Mouse (Mus musculus): ENCODE data around the gene Eif4b.

Gene Eif4b

DNA sequence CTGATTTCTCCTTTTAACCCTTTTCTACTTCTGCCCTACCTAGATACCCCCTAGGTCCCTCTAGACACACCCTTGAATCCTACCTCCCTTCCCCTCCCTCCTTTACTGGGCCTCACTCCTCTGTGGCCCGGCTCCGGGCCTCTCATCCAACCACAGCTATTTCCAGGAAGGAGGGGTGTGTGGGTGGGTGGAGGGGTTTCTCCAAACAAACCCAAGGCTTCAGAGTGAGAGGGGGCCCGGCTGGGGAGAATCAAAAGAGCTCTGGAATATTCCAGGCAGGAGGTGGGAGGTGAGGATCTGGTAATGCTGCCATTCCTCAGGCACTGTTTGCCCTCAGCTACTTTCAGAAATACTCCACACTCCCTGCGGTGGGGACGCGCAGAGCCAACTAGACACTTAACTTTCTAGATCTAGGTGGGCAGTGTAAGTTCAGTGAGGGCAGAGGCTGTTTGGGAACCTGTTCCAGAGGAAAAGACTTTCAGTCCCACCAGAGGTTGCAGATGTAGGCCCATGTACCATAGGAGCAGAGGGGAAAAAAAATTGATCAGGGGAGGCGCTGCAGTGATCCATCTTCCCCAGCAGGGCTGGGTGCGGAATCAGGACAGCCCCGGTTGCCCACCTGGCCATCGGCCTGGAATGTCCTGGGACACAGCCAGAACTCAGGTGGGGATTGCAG lies 27.6 kb downstream of the Eif4b start:
- in situ Hi-C loops (cut with MboI, MseI): no loop called here

DNA sequence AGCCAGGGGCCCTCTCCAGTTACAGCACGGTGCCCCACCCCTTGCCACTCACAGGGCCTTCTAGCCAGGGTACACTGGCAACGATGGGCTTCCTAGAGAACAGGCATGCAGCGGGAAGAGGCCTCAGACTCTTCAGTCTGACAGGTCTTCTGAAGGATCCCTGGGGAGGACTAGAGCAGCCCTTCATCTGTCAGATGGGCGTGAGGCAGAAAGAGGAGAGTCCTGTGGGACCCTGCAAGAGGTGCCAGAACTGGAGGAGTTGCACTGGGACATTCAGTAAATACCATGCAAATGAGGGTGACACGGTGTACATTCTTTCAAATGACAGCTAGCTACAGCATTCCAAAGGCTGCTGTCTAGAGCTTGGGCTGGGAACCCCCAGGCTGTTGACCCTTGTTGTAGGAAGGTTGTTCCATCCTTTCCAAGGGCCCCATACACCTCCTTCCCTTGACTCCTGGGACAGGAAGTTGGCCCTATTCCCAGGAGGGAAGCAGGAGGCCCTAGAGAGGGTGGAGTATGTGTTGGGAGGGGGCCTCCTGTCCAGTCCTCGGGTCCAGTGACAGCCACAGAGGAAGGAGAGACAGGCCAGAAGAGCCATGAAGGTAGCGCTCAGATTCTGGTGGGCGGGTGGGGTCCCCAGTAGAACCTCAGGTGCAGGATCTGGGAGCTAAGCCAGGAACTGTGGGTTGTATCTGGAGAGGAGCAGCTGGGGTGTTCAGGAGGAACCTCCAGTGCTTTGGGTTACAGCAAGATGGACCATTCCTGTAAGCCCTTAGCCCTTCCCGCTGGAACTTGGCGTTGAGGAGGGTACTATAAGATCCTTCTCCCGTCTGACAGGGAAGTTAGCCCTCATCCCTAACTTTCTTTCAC lies 28.3 kb downstream of the Eif4b start:
- in situ Hi-C loops (cut with MboI, MseI): no loop called here

DNA sequence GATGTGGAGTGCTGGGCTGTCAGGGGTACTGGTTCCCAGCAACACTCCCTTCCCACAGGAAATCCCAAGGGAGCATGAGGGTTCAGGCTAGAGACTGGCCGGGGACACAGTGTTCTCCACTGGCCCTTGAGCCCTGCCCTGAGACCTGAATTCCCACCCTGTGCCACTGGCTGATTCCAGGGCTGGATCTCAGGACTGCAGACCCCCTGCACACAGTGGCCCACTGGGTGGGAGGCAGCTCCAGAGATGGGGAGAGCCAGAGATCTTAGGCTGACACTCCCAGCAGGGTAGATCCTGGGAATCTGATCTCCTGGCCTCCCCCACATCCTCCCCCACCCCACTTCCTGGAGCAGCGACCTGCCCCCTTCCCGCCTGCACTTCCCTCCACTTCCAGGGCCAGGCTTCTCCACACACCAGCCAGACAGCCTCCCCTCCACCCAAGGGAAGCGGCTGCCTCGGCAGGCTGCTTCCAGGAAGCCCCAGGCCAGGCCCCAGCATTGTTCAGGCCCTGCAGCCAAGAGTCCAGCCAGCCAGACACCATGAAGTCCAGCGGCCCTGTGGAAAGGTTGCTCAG lies 29.1 kb downstream of the Eif4b start:
- in situ Hi-C loops (cut with MboI, MseI): no loop called here

DNA sequence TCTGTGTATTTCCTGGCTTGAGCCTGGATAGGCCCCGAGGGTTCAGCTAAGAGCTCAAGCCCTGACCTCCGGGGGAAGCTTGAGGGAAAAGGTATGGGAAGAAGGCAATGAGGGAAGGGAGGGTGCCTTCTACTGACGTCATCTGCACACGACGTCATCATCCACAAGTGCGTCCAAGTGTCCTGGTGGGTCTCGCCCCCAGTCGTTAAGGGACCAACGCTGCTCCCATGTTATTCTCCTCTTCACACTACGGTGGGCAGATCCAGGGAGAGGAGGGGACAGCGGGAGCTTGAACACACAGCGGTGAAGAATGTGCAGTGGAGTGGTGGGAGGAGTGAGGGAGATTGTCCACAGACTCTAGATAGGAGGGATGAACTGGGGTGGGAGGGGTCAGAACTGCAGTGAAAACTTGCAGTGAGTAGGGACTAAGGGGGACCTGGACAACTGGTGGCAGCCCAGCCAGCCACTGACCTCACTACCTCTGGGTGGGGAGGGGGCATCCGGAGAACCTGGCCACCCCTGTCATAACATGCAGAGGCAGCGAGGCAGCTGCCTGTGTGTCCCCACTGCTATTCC lies 29.9 kb downstream of the Eif4b start:
- in situ Hi-C loops (cut with MboI, MseI): no loop called here

DNA sequence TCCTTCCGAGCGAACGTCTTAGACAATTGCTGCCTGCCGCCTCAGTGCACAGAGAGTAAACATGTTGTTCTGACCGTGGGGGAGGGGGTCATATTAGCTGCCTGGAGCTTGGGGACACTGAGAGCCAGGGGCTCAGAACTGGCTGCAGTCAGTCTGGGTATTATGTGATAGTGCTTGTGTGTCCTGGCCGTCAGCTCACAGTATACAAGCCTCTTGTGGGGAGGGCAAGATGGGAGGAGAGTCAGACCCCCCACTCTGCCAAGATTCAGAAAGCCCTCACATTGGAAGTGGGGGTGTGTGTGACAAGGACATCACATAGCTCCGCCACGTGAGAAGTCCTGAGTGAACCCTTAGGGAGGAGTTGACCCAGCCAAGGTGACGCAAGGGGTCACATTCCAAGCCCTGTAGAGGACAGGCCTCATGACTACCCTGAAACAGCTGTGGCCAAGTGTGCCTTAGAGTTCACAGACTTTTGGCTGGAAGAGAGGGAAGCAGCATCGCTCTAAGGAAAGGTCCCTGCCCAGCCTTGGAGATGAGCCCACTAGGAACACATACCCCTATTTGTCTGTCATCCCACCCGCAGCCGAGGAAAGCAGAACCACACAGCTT lies 30.5 kb downstream of the Eif4b start:
- in situ Hi-C loops (cut with MboI, MseI): no loop called here

DNA sequence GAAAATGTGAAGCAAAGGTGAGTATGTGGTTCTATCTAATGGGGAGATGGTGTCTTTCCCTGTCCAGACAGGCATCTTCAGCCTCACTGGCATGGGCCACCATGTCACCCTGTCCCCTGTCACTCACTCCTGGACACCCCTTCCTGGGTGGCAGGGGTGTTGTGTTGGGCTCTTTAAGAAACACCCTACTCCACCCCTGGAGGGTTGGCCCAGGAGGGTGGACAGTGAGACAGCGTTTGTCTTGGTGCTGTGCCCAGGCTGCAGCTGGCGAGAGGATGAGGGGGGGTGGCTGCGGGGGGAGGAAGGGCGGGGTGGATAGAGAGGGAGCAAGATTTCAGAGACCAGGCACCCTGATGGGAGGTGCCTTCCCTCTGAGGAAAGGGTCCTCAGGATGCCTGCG lies 31.8 kb downstream of the Eif4b start:
- in situ Hi-C loops (cut with MboI, MseI): no loop called here

DNA sequence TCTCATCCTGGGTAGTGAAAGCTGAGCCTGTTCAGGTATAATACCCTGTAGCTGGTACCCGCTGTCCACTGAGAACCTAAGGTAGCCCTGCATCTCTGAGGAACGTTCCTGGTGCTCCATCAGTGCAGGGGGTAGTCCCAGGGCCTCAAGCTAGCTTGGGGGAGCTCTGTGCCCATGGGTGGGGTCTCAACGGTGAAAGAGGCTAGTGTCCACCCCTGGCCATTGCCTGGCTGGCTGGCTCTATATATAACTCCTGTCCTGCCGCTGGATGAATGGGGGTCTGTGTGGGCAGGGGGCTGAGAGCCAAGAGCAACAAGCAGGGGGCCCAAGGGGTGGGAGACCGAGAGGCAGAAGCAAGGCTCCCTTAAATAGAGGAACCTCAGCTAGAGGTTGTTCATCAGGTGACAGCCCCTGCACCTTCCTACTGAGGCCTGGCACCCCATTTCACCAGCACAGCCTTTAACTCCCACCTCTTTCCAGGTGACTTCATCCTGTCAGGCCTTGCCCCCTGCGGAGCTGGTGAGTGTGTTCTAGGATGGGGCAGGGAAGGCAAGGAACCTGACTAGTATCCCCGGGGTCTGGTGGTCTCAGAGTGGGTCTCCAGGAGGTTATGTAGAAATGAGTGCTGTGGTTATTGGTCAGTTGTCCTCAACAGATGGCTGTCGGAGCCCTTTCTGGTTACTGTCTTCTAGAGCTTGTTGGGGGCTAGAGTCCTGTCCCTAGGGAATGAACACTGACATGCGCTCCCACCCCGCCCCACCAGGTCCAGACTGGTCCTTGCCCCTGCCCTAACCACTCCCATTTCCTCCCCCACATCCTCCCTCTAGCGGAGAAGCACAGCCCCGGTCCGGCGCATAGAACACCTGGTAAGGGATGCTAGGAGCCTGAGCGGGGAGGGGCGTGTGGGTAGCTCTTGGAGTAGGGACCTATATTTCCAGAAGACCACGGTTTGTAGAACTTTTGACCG lies 32.5 kb downstream of the Eif4b start:
- in situ Hi-C loops (cut with MboI, MseI): no loop called here

DNA sequence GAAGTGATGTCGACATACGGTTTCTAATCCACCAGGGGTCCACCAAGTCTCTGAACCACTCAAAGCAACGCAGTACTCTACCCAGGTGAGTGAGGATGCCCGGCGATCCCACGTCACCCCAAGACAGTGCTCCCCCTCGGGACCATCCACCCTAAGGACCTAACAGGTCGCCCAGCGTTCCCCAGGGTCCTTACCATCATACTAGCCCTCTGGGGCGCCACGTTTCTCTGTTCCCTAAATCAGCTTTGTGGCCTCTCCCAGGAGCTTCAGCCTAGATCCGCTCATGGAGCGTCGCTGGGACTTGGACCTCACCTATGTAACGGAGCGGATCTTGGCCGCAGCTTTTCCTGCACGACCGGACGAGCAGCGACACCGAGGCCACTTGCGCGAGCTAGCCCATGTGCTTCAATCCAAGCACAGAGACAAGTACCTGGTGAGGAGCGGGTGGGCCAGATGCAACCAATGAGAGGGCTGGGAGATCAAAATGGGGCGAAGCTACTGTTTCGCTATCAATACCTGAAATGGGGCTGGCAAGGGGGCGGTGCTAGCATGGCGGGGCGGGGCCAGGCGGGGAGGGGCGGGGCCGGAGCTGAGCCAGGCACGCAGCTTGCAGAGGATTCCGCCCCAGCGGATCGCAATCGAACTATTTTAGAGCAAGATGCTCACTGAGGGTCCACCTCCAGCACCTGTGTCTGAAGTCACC lies 33.3 kb downstream of the Eif4b start:
- in situ Hi-C loops (cut with MboI, MseI): no loop called here

DNA sequence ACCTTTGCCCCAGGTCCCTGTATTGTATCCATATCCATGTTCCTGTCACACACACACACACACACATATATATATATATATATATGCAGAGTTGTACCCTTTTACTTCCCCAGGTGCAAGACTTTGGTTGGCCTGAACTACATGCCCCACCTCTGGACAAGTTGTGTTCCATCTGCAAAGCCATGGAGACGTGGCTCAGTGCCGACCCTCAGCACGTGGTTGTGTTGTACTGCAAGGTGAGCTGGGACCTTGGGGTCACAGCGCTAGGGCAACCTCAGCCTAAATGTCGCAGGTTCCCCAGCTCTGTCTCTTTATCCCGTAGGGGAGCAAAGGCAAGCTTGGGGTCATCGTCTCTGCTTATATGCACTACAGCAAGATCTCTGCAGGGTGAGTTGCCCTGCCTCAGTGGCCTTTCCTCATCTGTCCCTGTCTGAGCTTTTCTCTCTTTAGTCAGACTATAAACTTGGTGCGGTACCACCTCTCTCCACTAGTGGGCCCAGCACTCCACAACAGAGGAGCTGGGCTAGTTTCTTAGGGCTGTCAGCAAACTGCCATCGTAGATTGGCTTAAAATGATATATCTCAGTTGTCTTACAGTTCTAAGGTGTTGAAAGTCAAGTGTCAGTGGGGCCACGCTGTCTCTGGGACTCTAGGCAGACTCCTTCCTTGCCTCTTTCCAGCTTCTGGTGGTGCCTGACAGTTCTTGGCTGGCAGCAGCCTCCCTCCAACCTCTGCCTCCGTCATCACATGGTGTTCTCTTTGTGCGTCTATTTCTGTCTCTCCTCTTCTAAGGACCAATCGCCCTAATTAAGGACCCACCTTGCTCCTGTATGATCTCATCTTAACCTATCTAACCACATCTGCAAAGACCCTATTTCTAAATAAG lies 34.4 kb downstream of the Eif4b start:
- in situ Hi-C loops (cut with MboI, MseI): no loop called here

DNA sequence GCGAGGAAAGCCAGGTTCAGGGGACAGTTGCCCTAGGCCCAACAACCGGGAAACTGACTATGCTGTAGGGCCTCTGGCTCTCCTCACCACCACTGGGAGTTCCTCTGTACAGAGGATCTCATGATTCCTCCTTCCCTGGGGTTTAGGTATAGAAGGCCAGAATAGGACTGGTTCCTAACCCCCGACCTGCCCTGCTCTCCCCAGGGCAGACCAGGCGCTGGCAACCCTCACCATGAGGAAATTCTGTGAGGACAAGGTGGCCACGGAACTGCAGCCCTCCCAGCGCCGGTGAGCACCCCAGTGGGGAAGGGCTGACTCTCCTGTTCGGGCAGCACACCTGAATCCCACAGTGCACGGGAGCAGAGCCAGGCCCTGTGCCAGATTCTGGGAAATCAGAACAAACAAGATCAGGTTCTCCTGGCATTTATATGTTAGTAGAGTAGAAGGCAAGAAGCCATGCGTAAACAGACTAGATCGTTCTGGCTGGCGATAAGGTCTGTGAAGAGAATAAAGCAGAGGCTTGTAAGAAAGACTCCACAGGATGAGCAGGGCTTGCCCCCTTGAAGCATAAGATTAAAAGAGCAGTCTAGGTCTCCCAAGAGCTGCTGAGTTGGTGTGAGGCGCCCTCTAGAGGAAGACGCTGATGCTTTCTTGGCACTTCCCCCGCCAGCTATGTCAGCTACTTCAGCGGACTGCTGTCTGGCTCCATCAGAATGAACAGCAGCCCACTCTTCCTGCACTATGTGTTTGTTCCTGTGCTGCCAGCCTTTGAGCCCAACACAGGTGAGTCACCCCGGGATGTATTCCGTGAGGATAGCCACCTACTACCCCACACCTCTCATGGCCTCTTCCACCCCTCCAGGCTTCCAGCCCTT lies 35.3 kb downstream of the Eif4b start:
- in situ Hi-C loops (cut with MboI, MseI): no loop called here

DNA sequence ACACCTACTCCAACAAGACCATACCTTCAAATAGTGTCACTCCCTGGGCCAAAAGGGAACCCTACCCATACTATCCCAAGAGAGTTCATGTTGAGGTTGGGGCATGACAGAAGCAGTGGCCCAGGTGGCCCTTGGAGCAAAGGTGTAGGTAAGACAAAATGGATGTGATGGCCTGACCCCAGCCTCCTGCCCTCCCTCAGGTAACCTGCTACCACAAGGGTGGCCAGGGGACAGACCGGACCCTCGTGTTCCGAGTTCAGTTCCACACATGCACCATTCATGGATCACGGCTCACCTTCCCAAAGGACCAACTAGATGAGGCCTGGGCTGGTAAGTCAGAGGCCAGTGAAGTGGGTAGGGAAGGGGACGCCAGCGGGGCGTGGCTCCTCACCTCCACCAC lies 36.7 kb downstream of the Eif4b start:
- in situ Hi-C loops (cut with MboI, MseI): no loop called here

DNA sequence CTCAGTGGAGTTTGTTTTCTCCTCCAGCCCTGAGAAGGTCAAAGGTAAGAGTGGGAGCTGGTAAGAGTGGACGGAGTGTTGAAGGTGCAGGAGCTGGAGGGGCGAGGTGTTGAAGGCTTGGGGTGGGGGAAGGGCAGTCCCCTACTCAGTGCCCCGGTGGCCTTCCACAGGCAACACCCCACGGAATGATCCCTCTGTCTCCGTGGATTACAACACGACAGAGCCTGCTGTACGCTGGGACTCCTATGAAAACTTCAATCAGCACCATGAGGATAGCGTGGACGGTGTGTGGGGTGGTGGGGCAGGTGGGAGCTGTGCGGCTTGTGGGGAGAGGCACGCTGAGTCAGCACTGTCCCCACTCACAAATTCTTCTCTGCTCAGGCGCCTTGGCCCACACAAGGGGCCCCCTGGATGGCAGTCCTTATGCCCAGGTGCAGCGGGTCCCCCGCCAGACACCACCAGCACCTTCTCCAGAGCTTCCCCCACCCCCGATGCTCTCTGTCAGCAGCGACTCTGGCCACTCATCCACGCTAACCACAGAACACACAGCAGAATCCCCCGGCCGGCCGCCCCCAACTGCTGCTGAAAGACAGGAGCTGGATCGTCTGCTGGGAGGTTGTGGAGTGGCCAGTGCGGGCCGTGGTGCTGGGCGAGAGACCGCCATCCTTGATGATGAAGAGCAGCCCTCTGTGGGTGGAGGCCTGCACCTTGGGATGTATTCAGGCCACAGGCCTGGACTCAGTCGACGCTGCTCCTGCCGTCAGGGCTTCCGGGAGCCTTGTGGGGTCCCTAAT lies 37.3 kb downstream of the Eif4b start:
- in situ Hi-C loops (cut with MboI, MseI): no loop called here

DNA sequence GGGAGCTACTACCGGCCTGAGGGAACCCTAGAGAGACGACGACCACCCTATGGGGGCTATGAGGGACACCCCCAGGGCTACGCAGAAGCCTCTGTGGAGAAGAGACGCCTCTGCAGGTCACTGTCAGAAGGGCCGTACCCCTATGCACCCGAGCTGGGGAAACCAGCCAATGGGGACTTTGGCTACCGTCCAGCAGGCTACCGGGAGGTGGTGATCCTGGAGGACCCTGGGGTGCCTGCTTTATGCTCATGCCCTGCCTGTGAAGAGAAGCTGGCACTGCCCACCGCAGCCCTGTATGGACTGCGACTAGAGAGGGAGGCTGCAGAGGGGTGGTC lies 37.9 kb downstream of the Eif4b start:
- in situ Hi-C loops (cut with MboI, MseI): no loop called here

DNA sequence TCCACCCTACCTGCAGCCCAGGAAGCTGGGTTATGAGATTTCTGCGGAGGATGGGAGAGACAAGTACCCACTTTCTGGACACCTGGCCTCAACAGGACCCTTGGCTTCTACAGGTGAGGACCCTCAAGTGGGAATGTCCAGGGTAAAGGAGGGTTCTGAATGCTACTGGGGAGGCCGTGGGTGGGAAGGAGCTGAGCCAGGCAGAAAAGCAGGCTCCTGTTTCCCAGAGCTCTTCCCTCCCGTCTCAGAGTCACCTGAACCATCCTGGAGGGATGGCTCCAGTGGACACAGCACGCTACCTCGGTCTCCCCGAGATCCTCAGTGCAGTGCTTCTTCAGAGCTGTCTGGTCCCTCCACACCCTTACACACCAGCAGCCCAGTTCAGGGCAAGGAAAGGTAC lies 38.6 kb downstream of the Eif4b start:
- in situ Hi-C loops (cut with MboI, MseI): no loop called here

DNA sequence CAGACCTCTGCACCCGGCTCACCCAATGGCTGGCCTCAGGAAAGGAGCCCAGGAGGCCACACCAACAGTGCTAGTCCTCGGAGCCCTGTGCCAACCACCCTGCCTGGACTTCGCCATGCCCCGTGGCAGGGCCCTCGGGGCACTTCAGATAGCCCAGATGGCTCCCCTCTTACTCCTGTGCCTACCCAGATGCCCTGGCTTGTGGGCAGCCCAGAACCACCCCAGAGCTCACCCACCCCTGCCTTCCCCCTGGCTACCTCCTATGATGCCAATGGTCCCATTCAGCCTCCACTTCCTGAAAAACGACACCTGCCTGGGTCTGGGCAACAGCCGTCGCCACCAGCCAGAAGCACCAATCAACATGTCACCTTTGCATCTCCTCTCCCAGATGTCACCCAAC lies 39.3 kb downstream of the Eif4b start:
- in situ Hi-C loops (cut with MboI, MseI): no loop called here

DNA sequence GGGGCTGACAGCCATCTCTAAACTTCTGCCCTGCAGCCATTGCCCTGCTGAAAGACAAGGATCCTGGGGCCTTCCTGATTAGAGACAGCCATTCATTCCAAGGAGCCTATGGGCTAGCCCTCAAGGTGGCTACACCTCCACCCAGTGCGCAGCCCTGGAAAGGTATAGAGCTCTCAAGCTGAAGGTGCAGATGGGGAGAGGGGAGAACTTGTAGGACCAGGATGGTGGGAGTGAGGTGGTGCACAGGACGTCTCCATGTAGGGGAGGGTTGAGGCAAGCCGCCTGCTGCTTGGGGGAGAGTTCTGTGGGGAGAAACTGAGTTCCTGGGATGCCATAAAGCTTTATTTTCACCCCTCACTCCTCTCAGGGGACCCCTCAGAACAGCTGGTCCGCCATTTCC lies 40.1 kb downstream of the Eif4b start:
- in situ Hi-C loops (cut with MboI, MseI): no loop called here

DNA sequence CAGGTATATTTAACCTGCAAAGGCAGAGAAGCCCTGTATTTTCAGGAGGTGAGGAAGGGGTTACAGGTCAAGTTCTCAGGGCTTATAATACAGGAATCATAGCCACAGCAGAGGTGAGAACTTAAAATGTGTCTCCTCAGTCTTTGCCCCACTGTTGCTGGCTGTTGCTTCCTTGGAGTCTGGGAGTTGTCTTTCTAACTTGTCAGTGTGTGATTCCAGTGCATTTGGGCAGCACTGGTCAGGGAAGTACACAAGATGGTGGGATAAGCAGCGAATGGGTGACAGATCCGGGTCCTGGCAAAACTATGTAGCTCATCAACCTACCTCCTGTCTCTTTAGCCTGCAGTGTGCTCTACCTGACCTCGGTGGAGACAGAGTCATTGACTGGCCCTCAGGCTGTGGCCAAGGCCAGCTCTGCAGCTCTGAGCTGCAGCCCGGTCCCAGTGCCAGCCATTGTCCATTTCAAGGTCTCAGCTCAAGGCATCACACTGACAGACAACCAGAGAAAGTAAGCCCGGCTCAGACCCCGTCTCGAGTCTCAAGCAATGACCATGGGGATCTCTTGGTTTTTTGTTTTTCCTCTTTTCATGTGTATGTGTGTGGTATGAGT lies 41.2 kb downstream of the Eif4b start:
- in situ Hi-C loops (cut with MboI, MseI): no loop called here
